Mouse (Mus musculus) adrenal gland, postnatal 4 days (tissue): ENCODE data around the gene Ncln. TPM values are rescaled to one million over a fixed set of nuclear protein-coding genes. Genes with fewer than 3 reads are reported as not detected.
A peak's percentile ranks its signal among the peaks of the same experiment; 100 is the strongest.

ENCODE experiments used
- DNase-seq, 2 experiments: peaks; one replicate each; pipeline ENCODE4 v3.0.0; 2021 to 2022; ENCODE audit warnings: low spot score in 2 of 2, mixed read lengths in 2 of 2
- long read RNA-seq, 2 experiments: library from polyadenylated mRNA; stranded (forward); transcript quantifications; one replicate each; pipeline ENCODE4 v2.0.0; 2021
- total RNA-seq, 2 experiments: library from RNA; stranded (reverse); gene quantifications; 2 replicates each; pipeline ENCODE4 v1.2.3; 2021

The Ncln gene
- total RNA-seq = 100 to 1,000 TPM; 107 to 117 TPM
- long read RNA-seq, experiment 1, transcript Ncln-202 (14 exons, 2,841 nt) = minor isoform, 33 of 127 reads
- long read RNA-seq, experiment 1, transcript Ncln-201 (14 exons, 3,118 nt) = major isoform, 65 of 127 reads
- long read RNA-seq, experiment 1, partial matches to known transcripts = 7 of 127 reads
- long read RNA-seq, experiment 1, other reads (novel, unspliced or antisense) = 21 of 127 reads
- long read RNA-seq, experiment 2, transcript Ncln-202 (14 exons, 2,841 nt) = minor isoform, 63 of 239 reads
- long read RNA-seq, experiment 2, transcript Ncln-201 (14 exons, 3,118 nt) = major isoform, 108 of 239 reads
- long read RNA-seq, experiment 2, partial matches to known transcripts = 15 of 239 reads
- long read RNA-seq, experiment 2, other reads (novel, unspliced or antisense) = 49 of 239 reads

GRCm38 (mm10) chr10:81496264-81496901 is at the start of gene Ncln:
Ncln (minus strand) TSS chr10:81496392.
- DNase-seq = peak; percentile 90 to 93

GRCm38 (mm10) chr10:81545161-81545747 is 49.1 kb upstream of the Ncln start, which contains the start of gene Gna11:
Gna11 (minus strand) TSS chr10:81545190.
- DNase-seq = peak; percentile 99 to 100

GRCm38 (mm10) chr10:81544296-81545160 is 48.3 kb upstream of the Ncln start:
- no peak for DNase-seq

- no peak for DNase-seq
Observed at GRCm38 (mm10) chr10:81543633-81544032, 47.4 kb upstream of the Ncln start.

- DNase-seq = no peak
Observed at GRCm38 (mm10) chr10:81542727-81543460, 46.7 kb upstream of the Ncln start.

- no peak for DNase-seq
Observed at GRCm38 (mm10) chr10:81541803-81542202, 45.6 kb upstream of the Ncln start.

GRCm38 (mm10) chr10:81541363-81541762 is 45.2 kb upstream of the Ncln start:
- DNase-seq = no peak

GRCm38 (mm10) chr10:81538321-81539048 is 42.3 kb upstream of the Ncln start:
- no peak for DNase-seq

GRCm38 (mm10) chr10:81537429-81537828 is 41.2 kb upstream of the Ncln start:
- no peak for DNase-seq

- DNase-seq = no peak
Observed at GRCm38 (mm10) chr10:81536734-81537133, 40.5 kb upstream of the Ncln start.

- DNase-seq = no peak
Observed at GRCm38 (mm10) chr10:81534826-81535225, 38.6 kb upstream of the Ncln start.

GRCm38 (mm10) chr10:81526779-81527178 is 30.6 kb upstream of the Ncln start:
- peak; percentile 63 to 65 for DNase-seq

GRCm38 (mm10) chr10:81525017-81525694 is 29.0 kb upstream of the Ncln start:
- no peak for DNase-seq

GRCm38 (mm10) chr10:81524051-81524605 is 27.9 kb upstream of the Ncln start, which contains the start of gene Gna15:
Gna15 (minus strand) TSS chr10:81524225.
- DNase-seq = no peak

GRCm38 (mm10) chr10:81523570-81523969 is 27.4 kb upstream of the Ncln start:
- no peak for DNase-seq

- no peak for DNase-seq
Observed at GRCm38 (mm10) chr10:81523142-81523541, 26.9 kb upstream of the Ncln start.

GRCm38 (mm10) chr10:81519978-81520365 is 23.8 kb upstream of the Ncln start:
- DNase-seq = no peak

- no peak for DNase-seq
Observed at GRCm38 (mm10) chr10:81519227-81519977, 23.2 kb upstream of the Ncln start.
